Mouse (Mus musculus) MN1 (cell line): ENCODE data around the gene F830045P16Rik.
"Not testable (repeated sequence)": the region's sequence is repeated elsewhere in the genome, so short reads cannot be mapped to it uniquely, and the experiment has no call there.

ENCODE experiments used
- DNase-seq: peaks from one replicate; pipeline ENCODE4 v3.0.0-alpha.2; 2016; ENCODE audit warnings: low spot score

The F830045P16Rik gene

DNA sequence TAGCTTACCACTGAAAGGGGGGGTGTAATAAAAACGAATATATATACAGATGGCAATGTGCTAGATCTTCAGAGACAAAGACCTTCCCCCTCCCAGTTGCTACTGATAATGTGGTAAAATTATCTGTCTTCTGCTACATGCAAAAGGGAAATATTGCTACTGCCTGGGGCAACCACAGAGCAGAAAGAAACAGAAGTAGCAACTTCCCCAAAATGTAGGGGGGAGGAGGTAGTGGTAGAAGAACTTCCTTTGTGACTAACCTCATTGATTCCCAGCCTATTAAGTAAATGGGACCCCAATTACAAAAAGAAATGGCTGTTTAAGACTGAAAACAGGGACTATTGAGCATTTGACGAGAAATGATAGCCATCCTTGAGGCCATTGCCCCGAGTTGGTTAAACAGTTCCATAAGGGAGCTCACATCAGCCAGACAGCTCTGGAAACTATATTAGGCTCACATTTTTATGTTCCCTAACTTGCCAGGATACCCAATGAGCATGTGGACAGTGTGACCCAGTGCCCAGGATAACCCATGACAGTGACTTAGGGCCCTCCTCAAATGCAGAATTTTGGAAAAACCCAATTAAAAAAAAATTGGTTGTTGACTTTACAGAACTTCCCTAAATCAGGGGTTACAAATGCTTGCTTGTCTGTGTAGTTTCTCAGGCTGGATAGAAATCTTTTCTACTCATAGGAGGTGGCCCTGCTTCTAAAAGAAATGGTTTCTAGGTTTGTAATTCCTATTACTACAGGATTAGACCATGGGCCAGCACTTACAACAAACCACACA is 46.7 kb downstream of the F830045P16Rik start:
- DNase-seq = no peak

DNA sequence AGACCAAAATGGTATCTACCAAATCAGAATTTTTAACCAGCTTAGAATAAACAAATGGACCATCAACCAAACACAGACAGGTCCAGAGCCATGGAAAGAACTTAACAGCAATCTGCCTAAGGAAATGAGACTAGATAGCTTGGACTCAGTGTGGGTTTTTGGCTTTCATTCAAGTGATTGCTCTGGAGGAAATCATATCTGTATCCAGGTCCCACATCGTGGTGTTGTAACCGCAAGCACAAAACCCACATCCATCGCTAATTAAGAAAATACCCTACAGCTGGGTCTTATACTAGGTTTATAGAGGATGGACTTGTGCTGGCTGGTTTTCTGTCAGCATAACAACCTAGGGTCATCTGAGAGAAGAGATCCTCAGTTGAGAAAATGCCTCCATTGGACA is 53.3 kb downstream of the F830045P16Rik start:
- DNase-seq = no peak

DNA sequence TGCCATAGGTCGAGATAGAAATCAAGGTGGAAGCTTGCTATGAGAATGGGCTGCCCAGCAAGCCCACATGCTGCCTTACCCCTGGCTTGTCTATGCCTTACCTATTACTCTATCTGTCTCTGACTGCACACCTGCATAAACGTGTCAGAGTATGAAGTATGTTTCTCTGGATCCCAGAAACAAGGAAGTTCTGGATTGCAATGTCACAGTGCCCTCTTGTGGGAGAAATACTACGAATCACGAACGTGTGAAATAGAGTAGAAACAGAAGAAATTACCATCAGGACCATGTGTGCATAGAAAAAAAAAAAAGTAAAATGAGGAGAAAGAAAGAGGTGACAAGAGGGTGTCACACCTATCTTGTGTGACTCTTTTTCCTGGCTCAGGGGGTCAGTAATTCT is 64.5 kb downstream of the F830045P16Rik start:
- DNase-seq = peak; percentile 11

DNA sequence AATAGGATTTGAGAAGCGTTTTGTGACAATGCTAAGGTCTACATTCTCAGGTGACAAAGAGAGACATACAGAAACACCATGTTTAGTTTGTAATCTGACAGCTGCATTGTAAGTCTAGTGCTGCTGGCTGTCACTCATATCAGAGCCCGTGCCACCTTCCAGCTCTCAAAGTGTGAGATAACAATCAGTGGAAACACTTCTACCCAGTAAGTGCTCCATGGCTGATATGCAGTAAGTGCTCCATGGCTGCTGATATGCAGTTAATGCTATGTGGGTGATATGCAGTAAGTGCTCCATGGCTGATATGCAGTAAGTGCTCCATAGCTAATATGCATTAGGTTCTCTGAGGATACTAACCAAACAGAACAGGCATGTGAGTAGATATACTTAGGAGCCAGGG is 65.6 kb downstream of the F830045P16Rik start:
- DNase-seq = no peak

DNA sequence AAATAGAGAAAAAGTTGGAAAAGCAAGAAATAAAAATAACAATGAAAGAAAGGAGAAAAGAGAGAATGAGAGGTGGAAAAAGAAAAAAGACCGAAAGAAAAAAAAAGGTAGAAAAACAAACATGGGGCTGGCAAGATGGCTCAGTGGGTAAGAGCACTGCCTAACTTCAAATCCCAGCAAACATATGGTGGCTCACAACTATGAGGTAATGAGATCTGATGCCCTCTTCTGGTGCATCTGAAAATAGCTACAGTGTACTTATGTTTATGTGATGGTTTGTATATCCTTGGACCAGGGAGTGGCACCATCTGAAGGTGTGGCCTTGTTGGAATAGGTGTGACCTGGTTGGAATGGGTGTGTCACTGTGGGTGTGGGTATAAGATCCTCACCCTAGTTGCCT is 97.6 kb downstream of the F830045P16Rik start:
- not testable (repeated sequence) for DNase-seq

DNA sequence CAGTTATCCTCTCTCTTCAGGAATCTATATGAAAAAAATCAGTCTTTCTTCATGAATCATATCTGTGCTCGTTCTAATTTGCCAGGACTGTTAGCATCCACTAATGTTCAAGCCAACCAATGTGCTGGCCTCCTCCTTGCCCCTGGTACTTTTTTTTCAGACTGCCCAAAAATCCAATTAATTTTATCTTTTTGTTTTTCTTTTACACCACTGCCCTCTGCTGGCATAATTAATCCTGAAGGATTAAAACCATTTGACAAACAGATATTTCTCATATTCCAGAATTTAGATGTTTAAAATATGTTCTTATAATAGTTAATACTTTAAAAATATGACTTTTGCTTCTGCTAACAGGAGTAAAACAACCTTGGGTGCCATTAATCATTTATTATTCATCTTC is 101.2 kb downstream of the F830045P16Rik start:
- DNase-seq = no peak

DNA sequence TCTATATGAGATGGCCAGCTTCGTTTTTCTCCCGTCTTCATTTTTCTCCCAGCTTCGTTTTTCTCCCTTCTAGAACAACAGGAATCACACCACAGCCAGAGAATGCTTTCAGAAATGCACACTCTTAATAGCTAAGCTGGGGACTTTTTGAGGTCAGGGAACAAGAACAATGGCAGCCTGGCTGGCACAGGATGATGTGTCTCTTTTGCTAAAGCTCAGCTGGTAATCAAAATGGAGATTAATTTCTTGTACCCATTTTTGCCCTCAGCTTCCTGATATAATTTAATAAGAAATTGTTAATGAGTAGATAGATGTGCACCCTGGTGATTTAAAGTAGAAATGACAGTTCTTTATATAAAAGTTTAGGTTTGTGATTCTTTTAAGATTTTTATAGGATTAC is 112.7 kb downstream of the F830045P16Rik start:
- DNase-seq = no peak

DNA sequence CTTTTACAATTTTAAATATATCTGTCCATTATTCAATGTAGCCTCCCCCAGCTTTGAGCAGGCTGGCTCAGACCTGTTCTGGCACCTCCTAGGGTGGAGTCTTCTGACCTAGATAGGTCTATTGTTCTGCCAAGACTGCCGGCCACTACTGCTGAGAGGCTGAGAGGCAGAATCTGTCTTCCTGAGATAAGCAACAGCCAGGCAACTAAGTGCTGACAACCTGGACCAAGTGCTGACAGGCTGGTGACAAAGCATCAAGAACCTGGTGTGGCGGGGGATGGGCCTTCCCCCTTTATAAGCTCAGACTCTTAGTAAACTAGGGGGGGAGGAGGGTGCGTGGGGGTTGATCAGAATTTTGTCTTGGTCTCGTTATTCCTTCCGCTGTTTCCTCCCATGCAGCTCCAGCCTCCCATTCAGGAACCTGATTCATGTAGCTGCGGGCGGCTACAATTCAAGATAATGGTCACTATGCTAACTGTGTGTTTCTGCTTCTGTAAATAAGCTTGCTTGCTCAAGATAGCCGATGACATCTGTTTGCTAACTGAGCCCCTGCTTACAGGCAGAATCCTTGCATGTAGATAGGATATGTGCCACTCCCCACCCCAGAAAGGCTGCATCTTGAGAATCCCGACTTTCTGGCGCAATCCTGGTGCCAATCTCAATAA is 115.4 kb downstream of the F830045P16Rik start:
- DNase-seq = no peak

DNA sequence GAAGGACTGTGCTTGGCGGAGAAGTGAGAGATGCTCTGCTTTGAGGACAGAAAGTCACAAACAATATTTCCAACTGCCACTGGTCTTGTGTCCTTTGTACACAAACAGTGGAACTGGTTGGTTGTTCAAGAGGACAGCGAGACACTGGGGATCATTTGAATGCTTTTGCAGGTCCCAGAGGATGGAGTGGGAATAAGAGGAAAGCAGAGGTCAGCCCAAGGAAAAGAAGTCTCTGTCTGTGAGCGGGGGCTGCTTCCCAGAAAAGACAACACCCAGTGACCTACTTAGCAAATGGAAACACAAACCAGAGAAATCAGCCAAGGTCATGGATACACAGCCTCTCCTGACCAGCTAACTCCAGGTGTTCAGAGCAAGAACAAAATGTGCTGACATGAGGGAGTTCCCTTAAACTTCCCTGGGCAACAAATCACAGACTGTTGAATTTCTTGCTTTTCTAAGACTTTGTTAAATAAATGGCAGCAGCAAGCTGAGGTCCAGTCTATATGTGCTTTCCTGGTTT is 117.0 kb downstream of the F830045P16Rik start:
- DNase-seq = no peak

DNA sequence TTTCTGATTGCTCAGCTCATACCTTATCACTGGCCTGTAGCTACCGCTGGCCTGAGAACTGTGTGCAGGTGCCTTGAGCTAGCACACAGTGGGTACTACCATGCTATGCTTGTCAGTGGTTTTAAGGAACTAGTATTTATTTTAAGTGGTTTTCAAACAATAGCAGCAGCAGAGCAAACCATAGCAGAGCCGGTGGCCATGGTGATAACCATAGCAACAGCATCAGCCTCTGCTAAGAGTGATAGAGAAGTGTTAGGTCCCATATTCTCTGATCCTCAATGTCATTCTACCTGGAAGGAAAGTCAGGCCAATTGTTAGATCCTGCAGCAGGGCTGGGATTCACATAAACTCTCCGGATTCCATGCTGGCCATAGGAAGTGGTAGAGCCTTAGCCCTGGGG is 121.8 kb downstream of the F830045P16Rik start:
- no peak for DNase-seq

DNA sequence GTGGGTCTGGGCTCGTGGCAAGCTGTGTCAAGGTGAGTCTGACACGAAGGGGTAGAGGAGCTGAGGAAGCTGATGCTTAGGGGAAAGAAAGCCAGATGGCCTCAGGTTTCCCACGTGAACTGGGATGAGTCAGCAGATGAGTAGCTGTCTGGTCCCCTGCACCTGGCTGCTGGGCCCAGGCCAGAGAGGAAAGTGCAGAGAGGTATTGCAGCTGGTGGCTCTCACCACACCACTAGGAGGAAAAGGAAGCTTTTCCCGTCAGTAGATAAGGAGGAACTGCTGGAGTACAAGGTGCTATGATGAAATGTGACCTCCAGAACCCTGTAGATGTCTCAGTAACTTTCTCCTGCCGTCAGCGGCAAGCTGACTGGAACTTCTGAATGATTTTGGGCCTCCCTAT is 122.9 kb downstream of the F830045P16Rik start:
- DNase-seq = no peak

DNA sequence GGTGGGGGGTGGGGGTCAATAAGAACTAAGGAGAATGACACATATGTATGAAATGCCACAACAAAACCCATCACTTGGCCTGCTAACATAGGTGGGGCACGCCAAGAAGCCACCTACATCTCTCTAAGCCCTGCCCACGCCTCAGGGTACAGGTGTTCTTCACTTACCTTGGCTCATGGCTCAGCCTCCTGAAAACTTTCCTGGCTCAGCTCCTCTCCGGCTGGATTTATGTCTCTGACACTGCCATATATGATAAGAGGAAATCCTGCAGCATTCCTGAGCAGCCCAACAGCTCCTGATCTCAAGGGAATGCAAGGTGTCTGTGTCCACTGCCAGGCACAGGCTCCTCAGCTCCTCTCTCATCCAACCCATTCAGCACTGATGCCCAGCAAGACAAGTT is 124.8 kb downstream of the F830045P16Rik start:
- DNase-seq = no peak

DNA sequence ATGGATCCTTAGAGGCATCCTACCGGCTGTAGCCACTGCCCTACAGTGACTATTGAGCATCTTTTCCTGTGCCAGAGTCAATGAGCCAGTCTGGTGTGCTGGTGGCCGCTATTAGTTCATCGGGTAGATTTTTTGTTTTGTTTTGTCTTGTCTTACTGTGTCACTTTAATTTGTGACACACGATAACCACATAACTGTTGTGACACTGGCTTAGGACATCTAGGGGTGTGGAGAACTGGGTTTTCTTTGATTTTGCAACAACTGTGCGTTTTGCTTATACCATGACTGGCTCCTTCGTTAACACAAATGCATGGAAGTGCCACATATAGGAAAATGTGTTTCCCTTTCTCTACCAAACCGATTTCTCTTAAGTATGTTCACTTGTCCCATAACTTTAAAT is 126.1 kb downstream of the F830045P16Rik start:
- DNase-seq = no peak

DNA sequence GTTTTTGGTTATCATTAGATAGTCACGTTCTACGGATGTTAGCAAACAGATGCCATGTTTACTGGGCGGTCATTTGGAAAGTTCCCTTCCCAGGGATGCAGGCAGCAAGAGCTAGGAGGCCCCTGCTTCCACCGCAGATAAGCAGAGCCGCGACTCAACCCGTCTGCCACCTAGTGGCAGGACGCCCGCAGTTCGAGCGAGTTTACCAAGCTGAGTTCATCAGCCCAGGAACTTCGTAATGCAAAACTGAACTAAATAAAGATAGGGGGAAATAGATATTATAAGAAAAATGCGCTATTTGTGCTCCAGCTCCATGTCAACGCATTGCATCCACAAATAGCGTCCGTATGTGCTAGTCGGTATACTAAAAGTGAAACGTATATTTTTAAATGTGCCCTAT is 127.9 kb downstream of the F830045P16Rik start:
- no peak for DNase-seq
